Mouse (Mus musculus) liver, embryonic 14.5 days (tissue): Measurements from ENCODE around the gene Ehbp1.

ENCODE experiments used
- CTCF ChIP-seq: IDR thresholded peaks from 2 replicates; pipeline ENCODE4 v1.5.1; 2016; ENCODE audit warnings: antibody characterized with exemption, low read depth, control low read depth
- EP300 ChIP-seq: IDR thresholded peaks from 2 replicates; pipeline ENCODE4 v1.6.1; 2016; ENCODE audit warnings: antibody characterized with exemption, low read depth

GRCm38 (mm10) chr11:22269173-22269572 is 72.9 kb downstream of the Ehbp1 start:
- TF ChIP-seq CTCF (no peak), EP300 (no peak)
